Mouse (Mus musculus) spleen, adult 2 months (tissue): ENCODE measurements around the gene P2rx2.

Source experiments
- CTCF ChIP-seq: fragments of 200-500 bp; IDR thresholded peaks from 2 replicates; pipeline ENCODE4 v1.5.1; 2011; ENCODE audit warnings: mild to moderate bottlenecking, inconsistent platforms; ENCODE audit not compliant: insufficient read depth, insufficient read length, insufficient replicate concordance; ENCODE audit errors: extremely low read depth
- POLR2A ChIP-seq: fragments of 200-500 bp; IDR thresholded peaks from 2 replicates; pipeline ENCODE4 v1.6.1; 2011; ENCODE audit warnings: low read depth, low read length, inconsistent platforms

DNA sequence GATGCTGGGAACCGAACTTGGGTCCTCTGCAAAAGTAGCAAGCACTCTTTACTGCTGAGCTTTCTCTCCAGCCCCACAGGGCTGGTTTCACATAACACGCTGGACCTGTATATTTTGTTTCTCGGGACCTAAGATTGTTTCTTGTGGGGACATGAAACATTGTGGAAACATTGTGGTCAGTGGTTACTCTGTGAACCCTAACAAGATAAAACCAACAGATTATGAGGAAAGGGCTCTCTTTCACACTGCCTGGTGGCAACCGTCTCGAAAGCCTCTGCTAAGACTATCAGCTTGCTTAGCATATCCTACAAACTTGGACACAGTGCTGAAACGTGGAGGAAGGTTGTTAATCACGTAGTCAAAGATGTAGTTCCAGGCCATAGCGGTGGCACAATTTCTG is 4.0 kb upstream of the P2rx2 start:
- TF ChIP-seq POLR2A (no peak), CTCF (no peak)
